Mouse (Mus musculus): ENCODE results near the gene Etnk1. TPM values are rescaled to one million over a fixed set of nuclear protein-coding genes. Genes with fewer than 3 reads are reported as not detected.

Etnk1 gene
- total and polyA plus RNA-seq, 3 experiments = 29.9 to 37.0 (median 33.6) TPM

- no peak overlapping the region for H3K27ac ChIP-seq (ENCODE audit: control insufficient read depth, low read depth, low read length)
- no peaks in the 10 kb centered on the region for H3K9me3 ChIP-seq (replicated peaks; ENCODE audit: insufficient read depth, low read length)
- TF ChIP-seq GABPA (IDR thresholded peaks at IDR 0.05; ENCODE audit: low read depth, low read length) (no peak), HCFC1 (IDR thresholded peaks at IDR 0.05; ENCODE audit: low read depth, low read length) (no peak)
- no peak for DNase-seq (ENCODE audit: low read depth, low spot score)
- H3K36me3 ChIP-seq (ENCODE audit: control insufficient read depth in 1 of 2, insufficient read depth in 2 of 2, low read length in 2 of 2) = peaks cover 0 to 15% of the 10 kb centered on the region in 2 experiments; a peak in 2 of 4 replicates
- no peak overlapping the region for H3K9ac ChIP-seq (ENCODE audit: control insufficient read depth, low read depth, low read length, poor library complexity, severe bottlenecking)
- H3K4me3 ChIP-seq (ENCODE audit: control insufficient read depth in 1 of 2, insufficient read depth in 1 of 2, low read depth in 2 of 2, low read length in 2 of 2) = no peak overlapping the region
- H3K79me2 ChIP-seq (ENCODE audit: control insufficient read depth, insufficient read depth, low read length, poor library complexity) = no peaks in the 10 kb centered on the region
- no peaks in the 10 kb centered on the region for H3K27me3 ChIP-seq (ENCODE audit: control insufficient read depth in 1 of 2, insufficient read depth in 2 of 2, low read length in 2 of 2)
- peaks cover 6 to 17% of the 10 kb centered on the region in 2 experiments for H3K4me1 ChIP-seq (ENCODE audit: control insufficient read depth in 1 of 2, insufficient read depth in 2 of 2, low read length in 2 of 2)
Measured at GRCm38 (mm10) chr6:143160572-143161231, 6.3 kb upstream of the Etnk1 start.

- Histone ChIP-seq H3K9me3 (replicated peaks; ENCODE audit: insufficient read depth, low read length) (no peaks in the 10 kb centered on the region), H3K4me1 (ENCODE audit: control insufficient read depth in 1 of 2, insufficient read depth in 2 of 2, low read length in 2 of 2) (peaks cover 8 to 17% of the 10 kb centered on the region in 2 experiments), H3K27me3 (ENCODE audit: control insufficient read depth in 1 of 2, insufficient read depth in 2 of 2, low read length in 2 of 2) (no peaks in the 10 kb centered on the region), H3K36me3 (ENCODE audit: control insufficient read depth in 1 of 2, insufficient read depth in 2 of 2, low read length in 2 of 2) (peaks cover 0 to 15% of the 10 kb centered on the region in 2 experiments; a peak in 2 of 4 replicates), H3K27ac (ENCODE audit: control insufficient read depth, low read depth, low read length) (no peak overlapping the region), H3K9ac (ENCODE audit: control insufficient read depth, low read depth, low read length, poor library complexity, severe bottlenecking) (no peak overlapping the region), H3K4me3 (ENCODE audit: control insufficient read depth in 1 of 2, insufficient read depth in 1 of 2, low read depth in 2 of 2, low read length in 2 of 2) (no peak overlapping the region), H3K79me2 (ENCODE audit: control insufficient read depth, insufficient read depth, low read length, poor library complexity) (peaks cover 3% of the 10 kb centered on the region)
- no peak for DNase-seq (ENCODE audit: low read depth, low spot score)
- TF ChIP-seq POLR2A (IDR thresholded peaks at IDR 0.05; ENCODE audit: control insufficient read depth in 1 of 2, insufficient read depth in 1 of 2, low read depth in 1 of 2, low read length in 2 of 2, poor library complexity in 1 of 2) (no peak), CHD1 (IDR thresholded peaks at IDR 0.05; ENCODE audit: low read depth, low read length) (no peak), ZNF384 (IDR thresholded peaks at IDR 0.05; ENCODE audit: low read depth, low read length) (peak; percentile 53), CHD2 (IDR thresholded peaks at IDR 0.05; ENCODE audit: low read length) (peak; percentile 78), USF1 (IDR thresholded peaks at IDR 0.05; ENCODE audit: low read depth, low read length) (no peak)
Measured at GRCm38 (mm10) chr6:143162161-143162877, 4.7 kb upstream of the Etnk1 start.

DNA sequence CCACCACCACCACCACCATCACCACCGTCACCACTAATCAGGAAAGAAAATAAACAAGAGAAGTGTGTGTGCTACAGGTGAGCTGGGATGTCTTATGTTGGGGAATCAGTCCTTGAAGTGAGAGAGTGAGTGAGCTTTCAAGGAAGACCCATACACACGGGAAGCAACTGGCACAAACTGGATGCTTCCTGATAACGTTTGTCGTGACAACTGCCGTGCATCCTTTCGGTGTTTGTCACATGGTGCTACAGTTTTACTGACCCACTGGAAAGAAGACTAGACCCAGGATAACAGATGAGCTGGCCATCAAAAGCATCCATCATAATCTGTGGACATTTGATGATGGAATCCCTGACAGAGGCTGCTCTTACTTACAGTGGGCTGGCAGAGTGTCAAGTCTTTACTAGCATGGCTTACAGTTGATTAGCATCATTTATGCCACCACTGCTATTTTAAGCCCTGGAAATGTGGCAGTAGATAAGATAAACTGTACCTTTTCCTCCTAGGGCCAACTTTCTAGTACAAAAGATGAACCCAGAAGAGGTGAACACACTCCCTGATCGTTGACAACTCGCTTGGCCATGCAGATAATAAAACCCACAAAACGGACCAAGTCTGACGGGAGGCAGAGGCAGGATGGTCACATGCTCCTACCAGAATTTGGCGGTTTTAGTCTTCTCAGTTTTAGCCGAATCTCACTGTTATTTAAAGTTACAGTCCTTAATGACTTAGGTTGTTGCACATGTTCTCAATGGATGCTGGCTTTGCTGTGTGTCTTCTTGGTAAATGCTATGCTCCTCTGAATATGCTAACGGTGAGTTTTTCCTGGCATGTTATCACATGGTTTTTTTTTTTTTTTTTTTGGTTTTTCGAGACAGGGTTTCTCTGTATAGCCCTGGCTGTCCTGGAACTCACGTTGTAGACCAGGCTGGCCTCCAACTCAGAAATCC, 2.8 kb upstream of the Etnk1 start:
- Histone ChIP-seq H3K27me3 (ENCODE audit: control insufficient read depth in 1 of 2, insufficient read depth in 2 of 2, low read length in 2 of 2) (no peaks in the 10 kb centered on the region), H3K4me3 (ENCODE audit: control insufficient read depth in 1 of 2, insufficient read depth in 1 of 2, low read depth in 2 of 2, low read length in 2 of 2) (peak overlapping the region; percentile 5 to 41; a peak in 2 of 4 replicates), H3K9me3 (replicated peaks; ENCODE audit: insufficient read depth, low read length) (no peaks in the 10 kb centered on the region), H3K36me3 (ENCODE audit: control insufficient read depth in 1 of 2, insufficient read depth in 2 of 2, low read length in 2 of 2) (peaks cover under 1 to 22% of the 10 kb centered on the region in 2 experiments; a peak in 2 of 4 replicates), H3K4me1 (ENCODE audit: control insufficient read depth in 1 of 2, insufficient read depth in 2 of 2, low read length in 2 of 2) (peaks cover 11 to 23% of the 10 kb centered on the region in 2 experiments), H3K27ac (ENCODE audit: control insufficient read depth, low read depth, low read length) (peak overlapping the region; percentile 83), H3K79me2 (ENCODE audit: control insufficient read depth, insufficient read depth, low read length, poor library complexity) (peaks cover 19% of the 10 kb centered on the region), H3K9ac (ENCODE audit: control insufficient read depth, low read depth, low read length, poor library complexity, severe bottlenecking) (peak overlapping the region; percentile 13)
- DNase-seq (ENCODE audit: low read depth, low spot score) = peak; percentile 83
- TF ChIP-seq MAZ (IDR thresholded peaks at IDR 0.05; ENCODE audit: low read depth, low read length) (peak; percentile 35; the same call in 1 of the 2 replicates), POLR2A (IDR thresholded peaks at IDR 0.05; ENCODE audit: control insufficient read depth in 1 of 2, insufficient read depth in 1 of 2, low read depth in 1 of 2, low read length in 2 of 2, poor library complexity in 1 of 2) (0 out of 4 replicates have a peak, but pooled peaks of 1 of the 2 experiments have one; percentile 37), CHD1 (IDR thresholded peaks at IDR 0.05; ENCODE audit: low read depth, low read length) (no peak), GATA1 (IDR thresholded peaks at IDR 0.05; ENCODE audit: low read depth, low read length) (peak; percentile 95), ZNF384 (IDR thresholded peaks at IDR 0.05; ENCODE audit: low read depth, low read length) (peak; percentile 70; the same call in 1 of the 2 replicates), POLR2AphosphoS2 (IDR thresholded peaks at IDR 0.05; ENCODE audit: low read length) (0 out of 2 replicates have a peak, but pooled peaks have one; percentile 38), EP300 (IDR thresholded peaks at IDR 0.05; ENCODE audit: low read depth in 1 of 2, low read length in 2 of 2) (peak; percentile 92 to 96), MAX (IDR thresholded peaks at IDR 0.05; ENCODE audit: low read length) (peak; percentile 90), MYB (IDR thresholded peaks at IDR 0.05; ENCODE audit: low read depth, low read length) (peak; percentile 91), E2F4 (IDR thresholded peaks at IDR 0.05; ENCODE audit: borderline replicate concordance, low read depth, low read length) (no peak; the same call in 1 of the 2 replicates), JUND (IDR thresholded peaks at IDR 0.05; ENCODE audit: low read depth, low read length) (0 out of 2 replicates have a peak, but pooled peaks have one; percentile 20), SIN3A (IDR thresholded peaks at IDR 0.05; ENCODE audit: low read length) (peak; percentile 84), ZC3H11A (IDR thresholded peaks at IDR 0.05; ENCODE audit: low read depth, low read length) (no peak; the same call in 1 of the 2 replicates), USF1 (IDR thresholded peaks at IDR 0.05; ENCODE audit: low read depth, low read length) (peak; percentile 91), ELF1 (IDR thresholded peaks at IDR 0.05; ENCODE audit: low read depth, low read length) (peak; percentile 26; the same call in 1 of the 2 replicates), KAT2A (conservative IDR thresholded peaks at IDR 0.05; ENCODE audit: low read depth, low read length) (peak; percentile 42; the same call in 1 of the 2 replicates), RCOR1 (IDR thresholded peaks at IDR 0.05; ENCODE audit: low read depth, low read length) (peak; percentile 83)

Measured in MEL (cell line).